Mouse (Mus musculus): ENCODE results near the gene Mmrn2. TPM values are rescaled to one million over a fixed set of nuclear protein-coding genes. Genes with fewer than 3 reads are reported as not detected.

Mmrn2 gene
- polyA plus RNA-seq, 1 experiment from 2014 or later = 3.2 TPM

GRCm38 (mm10) chr14:34348301-34348700, 27.0 kb upstream of the Mmrn2 start:
- Histone ChIP-seq H3K4me3 (ENCODE audit: low read depth, low read length) (no peak overlapping the region), H3K36me3 (replicated peaks; ENCODE audit: insufficient read depth, low read length) (peaks cover 8% of the 10 kb centered on the region), H3K27ac (ENCODE audit: low read depth) (peak overlapping the region; percentile 84), H3K9me3 (ENCODE audit: low read length) (no peaks in the 10 kb centered on the region), H3K9ac (replicated peaks) (no peak overlapping the region), H3K4me1 (ENCODE audit: insufficient read depth) (peaks cover 9% of the 10 kb centered on the region), H3K4me2 (ENCODE audit: low read depth, low read length) (no peak overlapping the region), H3K27me3 (ENCODE audit: insufficient read depth, low read length) (no peaks in the 10 kb centered on the region)
- ATAC-seq = no peak
- WGBS (ENCODE audit: insufficient replicate concordance) = 50% methylated on average over 7 of the region's 7 CpGs
- DNase-seq = no peak
- TF ChIP-seq CTCF (IDR thresholded peaks at IDR 0.05; ENCODE audit: low read depth) (no peak), EP300 (IDR thresholded peaks at IDR 0.05; ENCODE audit: low read depth) (no peak)

- Histone ChIP-seq H3K4me1 (ENCODE audit: insufficient read depth) (peaks cover 9% of the 10 kb centered on the region), H3K9ac (replicated peaks) (no peak overlapping the region), H3K9me3 (ENCODE audit: low read length) (no peaks in the 10 kb centered on the region), H3K27ac (ENCODE audit: low read depth) (peak overlapping the region; percentile 84), H3K27me3 (ENCODE audit: insufficient read depth, low read length) (no peaks in the 10 kb centered on the region), H3K36me3 (replicated peaks; ENCODE audit: insufficient read depth, low read length) (peaks cover 5% of the 10 kb centered on the region), H3K4me3 (ENCODE audit: low read depth, low read length) (no peak overlapping the region), H3K4me2 (ENCODE audit: low read depth, low read length) (no peak overlapping the region)
- 61% methylated on average over 8 of the region's 8 CpGs for WGBS (ENCODE audit: insufficient replicate concordance)
- TF ChIP-seq CTCF (IDR thresholded peaks at IDR 0.05; ENCODE audit: low read depth) = no peak
- TF ChIP-seq EP300 (IDR thresholded peaks at IDR 0.05; ENCODE audit: low read depth) = peak; percentile 53; the same call in 1 of the 2 replicates
- ATAC-seq (peak; percentile 88), DNase-seq (peak; percentile 75)
These were observed 26.3 kb upstream of the Mmrn2 start for GRCm38 (mm10) chr14:34349007-34349406.

- DNase-seq = no peak
- Histone ChIP-seq H3K4me2 (ENCODE audit: low read depth, low read length) (no peak overlapping the region), H3K9ac (replicated peaks) (no peak overlapping the region), H3K4me1 (ENCODE audit: insufficient read depth) (peaks cover 20% of the 10 kb centered on the region), H3K36me3 (replicated peaks; ENCODE audit: insufficient read depth, low read length) (no peaks in the 10 kb centered on the region), H3K27ac (ENCODE audit: low read depth) (peak overlapping the region; percentile 85), H3K27me3 (ENCODE audit: insufficient read depth, low read length) (no peaks in the 10 kb centered on the region), H3K9me3 (ENCODE audit: low read length) (no peaks in the 10 kb centered on the region), H3K4me3 (ENCODE audit: low read depth, low read length) (no peak overlapping the region)
- ATAC-seq = peak; percentile 72
- 71% methylated on average over 3 of the region's 3 CpGs for WGBS (ENCODE audit: insufficient replicate concordance)
- TF ChIP-seq EP300 (IDR thresholded peaks at IDR 0.05; ENCODE audit: low read depth) (peak; percentile 51; the same call in 1 of the 2 replicates), CTCF (IDR thresholded peaks at IDR 0.05; ENCODE audit: low read depth) (no peak)
These were observed 23.6 kb upstream of the Mmrn2 start for GRCm38 (mm10) chr14:34351660-34352059.

GRCm38 (mm10) chr14:34352523-34352922, 22.7 kb upstream of the Mmrn2 start:
- WGBS (ENCODE audit: insufficient replicate concordance) = 60% methylated on average over 6 of the region's 6 CpGs

GRCm38 (mm10) chr14:34353326-34353725, 21.9 kb upstream of the Mmrn2 start:
- peaks cover 25% of the 10 kb centered on the region for H3K4me1 ChIP-seq (ENCODE audit: insufficient read depth)
- DNase-seq (no peak), ATAC-seq (no peak)
- 85% methylated on average over 3 of the region's 3 CpGs for WGBS (ENCODE audit: insufficient replicate concordance)
- H3K27ac ChIP-seq (ENCODE audit: low read depth) = no peak overlapping the region
- no peak overlapping the region for H3K4me3 ChIP-seq (ENCODE audit: low read depth, low read length)
- no peak for TF ChIP-seq EP300 (IDR thresholded peaks at IDR 0.05; ENCODE audit: low read depth)
- no peak for TF ChIP-seq CTCF (IDR thresholded peaks at IDR 0.05; ENCODE audit: low read depth)
- no peak overlapping the region for H3K9ac ChIP-seq (replicated peaks)
- no peaks in the 10 kb centered on the region for H3K36me3 ChIP-seq (replicated peaks; ENCODE audit: insufficient read depth, low read length)
- H3K9me3 ChIP-seq (ENCODE audit: low read length) = no peaks in the 10 kb centered on the region
- no peak overlapping the region for H3K4me2 ChIP-seq (ENCODE audit: low read depth, low read length)
- no peaks in the 10 kb centered on the region for H3K27me3 ChIP-seq (ENCODE audit: insufficient read depth, low read length)

More at GRCm38 (mm10) chr14:34352523-34352922, 22.7 kb upstream of the Mmrn2 start:
- no peak for TF ChIP-seq EP300 (IDR thresholded peaks at IDR 0.05; ENCODE audit: low read depth)
- TF ChIP-seq CTCF (IDR thresholded peaks at IDR 0.05; ENCODE audit: low read depth) = no peak
- no peak overlapping the region for H3K4me3 ChIP-seq (ENCODE audit: low read depth, low read length)
- ATAC-seq (no peak), DNase-seq (no peak)
- no peaks in the 10 kb centered on the region for H3K36me3 ChIP-seq (replicated peaks; ENCODE audit: insufficient read depth, low read length)
- no peak overlapping the region for H3K4me2 ChIP-seq (ENCODE audit: low read depth, low read length)
- H3K27me3 ChIP-seq (ENCODE audit: insufficient read depth, low read length) = no peaks in the 10 kb centered on the region
- no peak overlapping the region for H3K9ac ChIP-seq (replicated peaks)
- peaks cover 25% of the 10 kb centered on the region for H3K4me1 ChIP-seq (ENCODE audit: insufficient read depth)
- no peaks in the 10 kb centered on the region for H3K9me3 ChIP-seq (ENCODE audit: low read length)
- peak overlapping the region; percentile 85; the same call in 1 of the 2 replicates for H3K27ac ChIP-seq (ENCODE audit: low read depth)

GRCm38 (mm10) chr14:34354456-34354855, 20.8 kb upstream of the Mmrn2 start:
- no peak overlapping the region for H3K4me2 ChIP-seq (ENCODE audit: low read depth, low read length)

More at GRCm38 (mm10) chr14:34354456-34354855, 20.8 kb upstream of the Mmrn2 start:
- no peaks in the 10 kb centered on the region for H3K9me3 ChIP-seq (ENCODE audit: low read length)
- whole genome bisulfite sequencing (ENCODE audit: insufficient replicate concordance) = 66% methylated on average over 4 of the region's 4 CpGs
- TF ChIP-seq EP300 (IDR thresholded peaks at IDR 0.05; ENCODE audit: low read depth) (no peak), CTCF (IDR thresholded peaks at IDR 0.05; ENCODE audit: low read depth) (no peak)
- H3K27me3 ChIP-seq (ENCODE audit: insufficient read depth, low read length) = no peaks in the 10 kb centered on the region
- no peak overlapping the region for H3K27ac ChIP-seq (ENCODE audit: low read depth)
- no peak for DNase-seq
- no peak overlapping the region for H3K4me3 ChIP-seq (ENCODE audit: low read depth, low read length)
- H3K4me1 ChIP-seq (ENCODE audit: insufficient read depth) = peaks cover 25% of the 10 kb centered on the region
- H3K9ac ChIP-seq (replicated peaks) = no peak overlapping the region
- no peak for ATAC-seq
- no peaks in the 10 kb centered on the region for H3K36me3 ChIP-seq (replicated peaks; ENCODE audit: insufficient read depth, low read length)

All from liver, postnatal 0 days (tissue).